Mouse (Mus musculus): ENCODE results near the gene Trp53rkb. TPM values are rescaled to one million over a fixed set of nuclear protein-coding genes. Genes with fewer than 3 reads are reported as not detected.
"Not testable (repeated sequence)": the region's sequence is repeated elsewhere in the genome, so short reads cannot be mapped to it uniquely, and the experiment has no call there.

Trp53rkb gene
- polyA plus RNA-seq (2015; fragmentation: Nextera tagmentation; extraction: Ambion mirVana): 8.7 and 9.4 TPM in 2 replicates

- 81% methylated on average over 5 of the region's 5 CpGs for WGBS
- Histone ChIP-seq H3K4me3 (peak within 1 kb of the TSS; percentile 76), H3K9ac (peak within 1 kb of the TSS; percentile 85), H3K9me3 (no peaks in the 10 kb centered on the region), H3K4me1 (peaks cover 8% of the 10 kb centered on the region), H3K36me3 (peaks cover 17% of the 10 kb centered on the region), H3K27ac (peak within 1 kb of the TSS; percentile 66; the same call in 1 of the 2 replicates), H3K4me2 (replicated peaks) (peak within 1 kb of the TSS; percentile 74), H3K27me3 (no peaks in the 10 kb centered on the region)
- no peak for ATAC-seq (ENCODE audit: low FRiP score, low read depth)
Measured at GRCm38 (mm10) chr2:166792355-166792754, at the start of gene Trp53rkb. Trp53rkb (plus strand) TSS chr2:166792531.

- Histone ChIP-seq H3K27me3 (no peaks in the 10 kb centered on the region), H3K9me3 (no peaks in the 10 kb centered on the region), H3K36me3 (no peaks in the 10 kb centered on the region), H3K27ac (no peak overlapping the region), H3K4me3 (no peak overlapping the region), H3K4me1 (0 out of 2 replicates have a peak, but pooled peaks cover 3% of the 10 kb centered on the region), H3K9ac (no peak overlapping the region), H3K4me2 (replicated peaks) (no peak overlapping the region)
- no peak for ATAC-seq (ENCODE audit: low FRiP score, low read depth)
- WGBS: 52% methylated on average over 4 of the region's 4 CpGs
Measured at GRCm38 (mm10) chr2:166743504-166743903, 48.8 kb upstream of the Trp53rkb start.

DNA sequence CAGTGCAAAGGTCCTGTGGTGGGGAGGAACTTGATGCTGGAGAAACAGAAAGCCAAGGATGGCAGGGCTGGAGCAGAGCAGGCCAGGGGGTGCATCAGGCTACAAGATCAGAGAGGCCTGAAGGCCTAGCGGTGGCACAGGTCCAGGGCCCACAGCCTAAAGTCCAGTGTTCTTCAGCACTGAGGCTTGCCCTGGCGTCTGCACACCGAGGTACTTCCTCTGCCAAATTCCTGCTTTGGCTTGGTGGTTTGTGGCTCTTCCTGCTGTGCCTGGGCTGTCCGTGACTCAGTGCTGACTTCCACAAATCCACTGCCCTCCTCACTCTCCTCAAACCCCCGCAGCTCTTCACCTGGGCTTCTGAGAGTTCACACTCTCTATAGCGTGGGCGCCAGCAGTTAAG, 47.9 kb upstream of the Trp53rkb start:
- H3K27ac ChIP-seq: no peak overlapping the region
- 0 out of 2 replicates have a peak, but pooled peaks cover 3% of the 10 kb centered on the region for H3K4me1 ChIP-seq
- H3K27me3 ChIP-seq: no peaks in the 10 kb centered on the region
- H3K9ac ChIP-seq: no peak overlapping the region
- H3K9me3 ChIP-seq: no peaks in the 10 kb centered on the region
- 82% methylated on average over 7 of the region's 7 CpGs for WGBS
- H3K36me3 ChIP-seq: no peaks in the 10 kb centered on the region
- H3K4me2 ChIP-seq (replicated peaks): no peak overlapping the region
- H3K4me3 ChIP-seq: no peak overlapping the region
- no peak for ATAC-seq (ENCODE audit: low FRiP score, low read depth)

- H3K9ac ChIP-seq: no peak overlapping the region
- H3K27me3 ChIP-seq: no peaks in the 10 kb centered on the region
- no peaks in the 10 kb centered on the region for H3K36me3 ChIP-seq
- H3K4me1 ChIP-seq: 0 out of 2 replicates have a peak, but pooled peaks cover 3% of the 10 kb centered on the region
- ATAC-seq (ENCODE audit: low FRiP score, low read depth): no peak
- 76% methylated on average over 9 of the region's 9 CpGs for WGBS
- H3K9me3 ChIP-seq: no peaks in the 10 kb centered on the region
- H3K27ac ChIP-seq: no peak overlapping the region
- no peak overlapping the region for H3K4me3 ChIP-seq
- H3K4me2 ChIP-seq (replicated peaks): no peak overlapping the region
Measured at GRCm38 (mm10) chr2:166745849-166746248, 46.5 kb upstream of the Trp53rkb start.

GRCm38 (mm10) chr2:166746261-166746913, 45.9 kb upstream of the Trp53rkb start:
- not testable (repeated sequence) for ATAC-seq (ENCODE audit: low FRiP score, low read depth); H3K27ac ChIP-seq; H3K9ac ChIP-seq; H3K4me3 ChIP-seq; H3K36me3 ChIP-seq; H3K4me1 ChIP-seq; H3K27me3 ChIP-seq; H3K9me3 ChIP-seq; H3K4me2 ChIP-seq (replicated peaks)
- WGBS: 47% methylated on average over 14 of the region's 14 CpGs

DNA sequence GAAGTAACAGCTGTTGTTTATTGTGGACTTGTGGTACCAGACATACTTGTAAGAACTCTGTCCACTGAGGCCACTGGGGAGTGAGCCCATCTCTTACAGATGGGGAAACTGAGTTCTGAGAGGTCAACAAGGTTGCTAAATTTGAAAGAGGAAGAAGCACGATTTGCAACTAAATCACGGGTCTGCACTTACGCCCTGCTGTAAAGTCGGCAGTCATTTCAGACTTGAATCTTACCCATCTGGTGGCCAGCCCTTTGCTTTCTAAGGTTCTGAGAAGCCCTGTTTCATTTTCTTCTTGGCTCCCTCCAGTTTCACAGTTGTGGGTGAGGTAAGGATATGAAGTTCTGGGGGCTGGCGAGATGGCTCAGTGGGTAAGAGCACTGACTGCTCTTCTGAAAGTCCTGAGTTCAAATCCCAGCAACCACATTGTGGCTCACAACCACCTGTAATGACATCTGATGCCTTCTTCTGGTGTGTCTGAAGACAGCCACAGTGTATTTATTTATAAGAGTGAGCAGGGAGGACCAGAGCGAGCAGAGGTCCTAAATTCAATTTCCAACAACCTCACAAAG, 41.6 kb upstream of the Trp53rkb start:
- ATAC-seq (ENCODE audit: low FRiP score, low read depth): no peak
- 78% methylated on average over 6 of the region's 6 CpGs for WGBS
- Histone ChIP-seq H3K9me3 (no peaks in the 10 kb centered on the region), H3K4me2 (replicated peaks) (no peak overlapping the region), H3K4me3 (no peak overlapping the region), H3K27me3 (no peaks in the 10 kb centered on the region), H3K4me1 (no peaks in the 10 kb centered on the region), H3K36me3 (no peaks in the 10 kb centered on the region), H3K27ac (no peak overlapping the region), H3K9ac (no peak overlapping the region)

DNA sequence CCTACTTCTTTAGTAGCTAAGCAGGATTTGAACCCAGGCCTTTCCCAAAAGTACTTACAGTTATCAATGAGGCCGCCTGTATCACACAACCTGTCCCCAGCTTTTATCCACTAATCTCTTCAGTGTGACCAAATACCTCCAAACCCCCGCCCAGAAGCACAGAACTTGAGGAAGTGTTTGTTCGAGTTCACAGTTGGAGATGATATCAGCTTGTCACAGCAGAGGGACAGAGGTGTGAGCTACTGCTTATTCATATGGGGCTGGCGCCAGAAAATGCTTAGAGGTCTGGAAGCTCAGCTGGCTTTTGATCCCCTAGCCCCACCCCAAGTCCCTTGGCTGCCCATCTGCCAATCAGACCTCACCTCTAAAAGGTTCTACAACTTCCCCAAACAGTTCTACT, 38.1 kb upstream of the Trp53rkb start:
- H3K27me3 ChIP-seq: peaks cover 3% of the 10 kb centered on the region; the same call in 1 of the 2 replicates
- H3K4me1 ChIP-seq: 0 out of 2 replicates have a peak, but pooled peaks cover 3% of the 10 kb centered on the region
- WGBS: 73% methylated on average over 4 of the region's 4 CpGs
- ATAC-seq (ENCODE audit: low FRiP score, low read depth): no peak
- H3K4me2 ChIP-seq (replicated peaks): no peak overlapping the region
- H3K9me3 ChIP-seq: no peaks in the 10 kb centered on the region
- no peak overlapping the region for H3K9ac ChIP-seq
- H3K27ac ChIP-seq: no peak overlapping the region
- H3K36me3 ChIP-seq: no peaks in the 10 kb centered on the region
- no peak overlapping the region for H3K4me3 ChIP-seq

- Histone ChIP-seq H3K27ac (no peak overlapping the region), H3K4me1 (0 out of 2 replicates have a peak, but pooled peaks cover 3% of the 10 kb centered on the region), H3K27me3 (peaks cover 3% of the 10 kb centered on the region; the same call in 1 of the 2 replicates), H3K4me2 (replicated peaks) (no peak overlapping the region), H3K36me3 (no peaks in the 10 kb centered on the region), H3K9me3 (no peaks in the 10 kb centered on the region), H3K4me3 (no peak overlapping the region), H3K9ac (no peak overlapping the region)
- WGBS: 87% methylated on average over 7 of the region's 7 CpGs
- no peak for ATAC-seq (ENCODE audit: low FRiP score, low read depth)
Measured at GRCm38 (mm10) chr2:166754760-166755159, 37.6 kb upstream of the Trp53rkb start.

DNA sequence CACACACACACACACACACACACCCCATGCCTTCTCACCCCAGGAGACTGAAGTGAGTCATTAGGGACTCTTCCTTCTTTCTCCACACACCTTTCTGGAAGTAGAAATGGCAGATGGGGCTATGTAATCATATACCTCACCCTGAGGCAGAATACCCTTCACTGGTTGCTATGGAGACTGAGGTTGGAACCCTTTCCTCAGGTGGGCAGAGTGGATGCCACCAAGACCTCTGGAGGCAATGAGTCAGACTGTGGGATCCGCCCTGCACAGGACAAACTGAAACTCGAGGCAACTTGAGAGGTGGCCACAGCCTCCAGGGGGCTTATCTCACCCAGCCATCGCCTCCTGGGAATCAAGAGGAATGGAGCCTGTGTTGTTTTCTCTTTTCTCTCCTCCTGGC, 34.4 kb upstream of the Trp53rkb start:
- Histone ChIP-seq H3K9me3 (no peaks in the 10 kb centered on the region), H3K27me3 (peaks cover 3% of the 10 kb centered on the region; the same call in 1 of the 2 replicates), H3K27ac (no peak overlapping the region), H3K4me3 (no peak overlapping the region), H3K4me2 (replicated peaks) (no peak overlapping the region), H3K9ac (no peak overlapping the region), H3K4me1 (0 out of 2 replicates have a peak, but pooled peaks cover 3% of the 10 kb centered on the region), H3K36me3 (no peaks in the 10 kb centered on the region)
- no peak for ATAC-seq (ENCODE audit: low FRiP score, low read depth)
- whole genome bisulfite sequencing: 23% methylated on average over 3 of the region's 3 CpGs

- Histone ChIP-seq H3K27ac (no peak overlapping the region), H3K9ac (no peak overlapping the region), H3K36me3 (no peaks in the 10 kb centered on the region), H3K4me2 (replicated peaks) (no peak overlapping the region), H3K4me3 (no peak overlapping the region), H3K9me3 (no peaks in the 10 kb centered on the region), H3K4me1 (peaks cover 7% of the 10 kb centered on the region; the same call in 1 of the 2 replicates), H3K27me3 (no peaks in the 10 kb centered on the region)
- no peak for ATAC-seq (ENCODE audit: low FRiP score, low read depth)
- WGBS: 34% methylated on average over 5 of the region's 5 CpGs
Measured at GRCm38 (mm10) chr2:166764051-166764450, 28.3 kb upstream of the Trp53rkb start.

GRCm38 (mm10) chr2:166767591-166767990, 24.7 kb upstream of the Trp53rkb start:
- Histone ChIP-seq H3K4me3 (no peak overlapping the region), H3K9me3 (no peaks in the 10 kb centered on the region), H3K27me3 (no peaks in the 10 kb centered on the region), H3K9ac (no peak overlapping the region), H3K36me3 (no peaks in the 10 kb centered on the region), H3K4me2 (replicated peaks) (no peak overlapping the region), H3K4me1 (peaks cover 7% of the 10 kb centered on the region; the same call in 1 of the 2 replicates), H3K27ac (no peak overlapping the region)
- ATAC-seq (ENCODE audit: low FRiP score, low read depth): no peak
- 68% methylated on average over 9 of the region's 9 CpGs for WGBS

GRCm38 (mm10) chr2:166771396-166771795, 20.9 kb upstream of the Trp53rkb start:
- ATAC-seq (ENCODE audit: low FRiP score, low read depth): no peak
- Histone ChIP-seq H3K9me3 (no peaks in the 10 kb centered on the region), H3K4me2 (replicated peaks) (no peak overlapping the region), H3K4me1 (no peaks in the 10 kb centered on the region), H3K4me3 (no peak overlapping the region), H3K27ac (no peak overlapping the region), H3K9ac (no peak overlapping the region), H3K27me3 (no peaks in the 10 kb centered on the region), H3K36me3 (no peaks in the 10 kb centered on the region)
- 56% methylated on average over 11 of the region's 11 CpGs for WGBS
